Mouse (Mus musculus) liver, embryonic 11.5 days (tissue): Measurements from ENCODE around the gene Sec63. TPM values are rescaled to one million over a fixed set of nuclear protein-coding genes. Genes with fewer than 3 reads are reported as not detected.
A peak's percentile ranks its signal among the peaks of the same experiment; 100 is the strongest.

Experiments used
- ATAC-seq: fragments of 200-750 bp; cut with Nextera tagmentation; replicated peaks from 2 replicates; pipeline ENCODE4 v1.8.0; 2017; ENCODE audit warnings: moderate number of reproducible peaks, mild to moderate bottlenecking, moderate TSS enrichment, moderate library complexity; ENCODE audit not compliant: low FRiP score
- DNase-seq: peaks from one replicate; pipeline ENCODE4 v3.0.0-alpha.2; 2017; ENCODE audit warnings: low spot score
- H3K27ac ChIP-seq: fragments of 300-500 bp; sonication (generic); 2 replicates; pipeline ENCODE4 v1.5.1; 2014; ENCODE audit warnings: mild to moderate bottlenecking, low read depth, low read length, control low read depth
- H3K27me3 ChIP-seq: fragments of 300-500 bp; sonication (generic); replicated peaks from 2 replicates; pipeline ENCODE4 v1.6.1; 2014; ENCODE audit warnings: low read length, mixed read lengths; ENCODE audit not compliant: control insufficient read depth, insufficient read depth
- H3K36me3 ChIP-seq: fragments of 300-500 bp; sonication (generic); 2 replicates; pipeline ENCODE4 v1.6.1; 2014; ENCODE audit warnings: mild to moderate bottlenecking, low read length, moderate library complexity, mixed read lengths; ENCODE audit not compliant: control insufficient read depth, insufficient read depth
- H3K4me1 ChIP-seq: fragments of 300-500 bp; sonication (generic); replicated peaks from 2 replicates; pipeline ENCODE4 v1.6.1; 2014; ENCODE audit warnings: low read length, mixed read lengths; ENCODE audit not compliant: control insufficient read depth, insufficient read depth
- H3K4me2 ChIP-seq: fragments of 300-500 bp; sonication (generic); 2 replicates; pipeline ENCODE4 v1.6.1; 2014; ENCODE audit warnings: mild to moderate bottlenecking, control low read depth, moderate library complexity
- H3K4me3 ChIP-seq: fragments of 300-500 bp; sonication (generic); 2 replicates; pipeline ENCODE4 v1.5.1; 2014; ENCODE audit warnings: low read depth, low read length, control low read depth
- H3K9ac ChIP-seq: fragments of 300-500 bp; sonication (generic); 2 replicates; pipeline ENCODE4 v1.6.1; 2014; ENCODE audit warnings: low read depth, low read length, control low read depth
- H3K9me3 ChIP-seq: fragments of 300-500 bp; sonication (generic); 2 replicates; pipeline ENCODE4 v1.6.1; 2016; ENCODE audit warnings: low read length, inconsistent platforms, mixed read lengths; ENCODE audit not compliant: control insufficient read depth
- WGBS: fragments of 180-500 bp; shearing (Covaris S2); extraction: QIAGEN DNeasy Blood & Tissue Kit; methylation state at CpG from one replicate; pipeline ENCODE4 v1.1.7; 2014; 5-methylcytosine and 5-hydroxymethylcytosine counted together
- polyA plus RNA-seq: library from polyadenylated mRNA; unstranded; fragments of >200 nt; fragmentation: Nextera tagmentation; extraction: Ambion mirVana; gene quantifications from 2 replicates; pipeline ENCODE4 v1.2.1, GENCODE M21; 2014

Sec63 gene
- polyA plus RNA-seq, 1 experiment from 2014 or later: 14.2 TPM

GRCm38 (mm10) chr10:42863621-42864391, 102.5 kb downstream of the Sec63 start:
- Histone ChIP-seq H3K27me3 (peaks cover 16% of the 10 kb centered on the region), H3K9ac (no peak overlapping the region), H3K4me2 (peak overlapping the region; percentile 50), H3K4me1 (no peaks in the 10 kb centered on the region), H3K9me3 (no peaks in the 10 kb centered on the region), H3K27ac (no peak overlapping the region), H3K36me3 (no peaks in the 10 kb centered on the region), H3K4me3 (no peak overlapping the region)
- 45% methylated on average over 31 of the region's 31 CpGs for WGBS
- DNase-seq (no peak), ATAC-seq (no peak)

GRCm38 (mm10) chr10:42864696-42865095, 103.4 kb downstream of the Sec63 start:
- WGBS: 60% methylated on average over 5 of the region's 5 CpGs
- Histone ChIP-seq H3K4me1 (no peaks in the 10 kb centered on the region), H3K9ac (no peak overlapping the region), H3K4me3 (no peak overlapping the region), H3K9me3 (no peaks in the 10 kb centered on the region), H3K27ac (no peak overlapping the region), H3K36me3 (no peaks in the 10 kb centered on the region), H3K4me2 (no peak overlapping the region), H3K27me3 (peaks cover 16% of the 10 kb centered on the region)
- ATAC-seq (no peak), DNase-seq (no peak)

- H3K36me3 ChIP-seq: no peaks in the 10 kb centered on the region
- H3K27me3 ChIP-seq: peaks cover 14% of the 10 kb centered on the region
- H3K4me1 ChIP-seq: no peaks in the 10 kb centered on the region
- H3K9ac ChIP-seq: no peak overlapping the region
- H3K9me3 ChIP-seq: no peaks in the 10 kb centered on the region
- DNase-seq (no peak), ATAC-seq (no peak)
- 69% methylated on average over 9 of the region's 9 CpGs for WGBS
- H3K4me3 ChIP-seq: no peak overlapping the region
- H3K27ac ChIP-seq: no peak overlapping the region
- no peak overlapping the region for H3K4me2 ChIP-seq
These were observed 107.1 kb downstream of the Sec63 start for GRCm38 (mm10) chr10:42868416-42868815.

GRCm38 (mm10) chr10:42869467-42869866, 108.2 kb downstream of the Sec63 start:
- Histone ChIP-seq H3K4me2 (no peak overlapping the region), H3K9ac (no peak overlapping the region), H3K27ac (no peak overlapping the region), H3K9me3 (no peaks in the 10 kb centered on the region), H3K4me1 (no peaks in the 10 kb centered on the region), H3K27me3 (peaks cover 8% of the 10 kb centered on the region), H3K36me3 (no peaks in the 10 kb centered on the region), H3K4me3 (no peak overlapping the region)
- WGBS: 60% methylated on average over 6 of the region's 6 CpGs
- no peak for ATAC-seq
- no peak for DNase-seq

GRCm38 (mm10) chr10:42872269-42873010, 111.1 kb downstream of the Sec63 start:
- Histone ChIP-seq H3K27ac (no peak overlapping the region), H3K4me1 (no peaks in the 10 kb centered on the region), H3K9ac (no peak overlapping the region), H3K4me2 (no peak overlapping the region), H3K27me3 (peaks cover 3% of the 10 kb centered on the region), H3K36me3 (no peaks in the 10 kb centered on the region), H3K4me3 (no peak overlapping the region), H3K9me3 (no peaks in the 10 kb centered on the region)
- DNase-seq (no peak), ATAC-seq (no peak)
- WGBS: 79% methylated on average over 15 of the region's 15 CpGs

GRCm38 (mm10) chr10:42873077-42873595, 111.8 kb downstream of the Sec63 start:
- Histone ChIP-seq H3K27ac (no peak overlapping the region), H3K4me3 (no peak overlapping the region), H3K36me3 (no peaks in the 10 kb centered on the region), H3K4me1 (no peaks in the 10 kb centered on the region), H3K9me3 (no peaks in the 10 kb centered on the region), H3K4me2 (no peak overlapping the region), H3K9ac (no peak overlapping the region), H3K27me3 (peaks cover 3% of the 10 kb centered on the region)
- 81% methylated on average over 7 of the region's 7 CpGs for WGBS
- no peak for ATAC-seq
- no peak for DNase-seq

- H3K4me3 ChIP-seq: no peak overlapping the region
- H3K27me3 ChIP-seq: peaks cover 3% of the 10 kb centered on the region; the same call in 1 of the 2 replicates
- no peak overlapping the region for H3K9ac ChIP-seq
- ATAC-seq (no peak), DNase-seq (no peak)
- no peaks in the 10 kb centered on the region for H3K4me1 ChIP-seq
- H3K9me3 ChIP-seq: no peaks in the 10 kb centered on the region
- no peak overlapping the region for H3K4me2 ChIP-seq
- 47% methylated on average over 5 of the region's 5 CpGs for WGBS
- H3K27ac ChIP-seq: no peak overlapping the region
- H3K36me3 ChIP-seq: no peaks in the 10 kb centered on the region
These were observed 114.9 kb downstream of the Sec63 start for GRCm38 (mm10) chr10:42876172-42876571.

- Histone ChIP-seq H3K27ac (no peak overlapping the region), H3K4me1 (no peaks in the 10 kb centered on the region), H3K9ac (no peak overlapping the region), H3K4me3 (no peak overlapping the region), H3K36me3 (no peaks in the 10 kb centered on the region), H3K9me3 (no peaks in the 10 kb centered on the region), H3K4me2 (no peak overlapping the region), H3K27me3 (no peaks in the 10 kb centered on the region)
- ATAC-seq (no peak), DNase-seq (no peak)
- WGBS: 64% methylated on average over 5 of the region's 5 CpGs
These were observed 118.0 kb downstream of the Sec63 start for GRCm38 (mm10) chr10:42879269-42879681.
